Mouse (Mus musculus): ENCODE data around the gene Adamts6.

- TF ChIP-seq CTCF (conservative IDR thresholded peaks at IDR 0.05; ENCODE audit: insufficient read depth, insufficient read length, low read depth, low read length) = no peak
- no peak for TF ChIP-seq POLR2A (IDR thresholded peaks at IDR 0.05; ENCODE audit: low read depth, low read length)
These were observed 255.1 kb downstream of the Adamts6 start for GRCm38 (mm10) chr13:104542759-104543141.

All from kidney, adult 2 months (tissue).